Mouse (Mus musculus) neural tube, embryonic 13.5 days (tissue): ENCODE measurements at regions not wholly inside any gene's neighbourhood (a gene's known extent, or its start where the extent isn't known, plus 50 kb on each side); places are given as distances from the start of the nearest gene placed in this dataset.

ENCODE experiments used
- ATAC-seq: fragments of 200-750 bp; cut with Nextera tagmentation; 2 replicates; pipeline ENCODE4 v1.8.0; 2017; ENCODE audit warnings: low read depth, mild to moderate bottlenecking, moderate TSS enrichment, moderate library complexity
- H3K27ac ChIP-seq: fragments of 300-500 bp; sonication (generic); replicated peaks from 2 replicates; pipeline ENCODE4 v1.5.1; 2015; ENCODE audit warnings: moderate library complexity, mild to moderate bottlenecking, inconsistent platforms
- H3K27me3 ChIP-seq: fragments of 300-500 bp; sonication (generic); 2 replicates; pipeline ENCODE4 v1.6.1; 2015; ENCODE audit warnings: mild to moderate bottlenecking, inconsistent platforms
- H3K36me3 ChIP-seq: fragments of 300-500 bp; sonication (generic); 2 replicates; pipeline ENCODE4 v1.6.1; 2015; ENCODE audit warnings: mild to moderate bottlenecking, inconsistent platforms
- H3K4me1 ChIP-seq: fragments of 300-500 bp; sonication (generic); replicated peaks from 2 replicates; pipeline ENCODE4 v1.6.1; 2015; ENCODE audit warnings: inconsistent platforms
- H3K4me2 ChIP-seq: fragments of 300-500 bp; sonication (generic); 2 replicates; pipeline ENCODE4 v1.6.1; 2015; ENCODE audit warnings: inconsistent platforms, mild to moderate bottlenecking, moderate library complexity
- H3K4me3 ChIP-seq: fragments of 300-500 bp; sonication (generic); 2 replicates; pipeline ENCODE4 v1.5.1; 2015; ENCODE audit warnings: mild to moderate bottlenecking, inconsistent platforms
- H3K9ac ChIP-seq: fragments of 300-500 bp; sonication (generic); 2 replicates; pipeline ENCODE4 v1.6.1; 2015; ENCODE audit warnings: moderate library complexity, mild to moderate bottlenecking, inconsistent platforms
- H3K9me3 ChIP-seq: fragments of 300-500 bp; sonication (generic); 2 replicates; pipeline ENCODE4 v1.6.1; 2016; ENCODE audit warnings: inconsistent platforms
- WGBS: fragments of 180-500 bp; shearing (Covaris S2); methylation state at CpG from one replicate; pipeline ENCODE4 v1.1.7; 2015; 5-methylcytosine and 5-hydroxymethylcytosine counted together

- Histone ChIP-seq H3K36me3 (no peaks in the 10 kb centered on the region), H3K27me3 (no peaks in the 10 kb centered on the region), H3K9ac (no peak overlapping the region), H3K4me2 (0 out of 2 replicates have a peak overlapping the region, but pooled peaks have one; percentile 6), H3K9me3 (no peaks in the 10 kb centered on the region), H3K4me3 (no peak overlapping the region), H3K4me1 (peaks cover 17% of the 10 kb centered on the region), H3K27ac (0 out of 2 replicates have a peak overlapping the region, but pooled peaks have one; percentile 5)
- 36% methylated on average over 11 of the region's 11 CpGs for WGBS
- ATAC-seq, result no peak
Observed at GRCm38 (mm10) chr4:34234204-34234603, 184.2 kb upstream of the Spaca1 start.

GRCm38 (mm10) chr4:34234645-34235044 lies 184.7 kb upstream of the Spaca1 start:
- Histone ChIP-seq H3K36me3 (no peaks in the 10 kb centered on the region), H3K9me3 (no peaks in the 10 kb centered on the region)
- WGBS, result 52% methylated on average over 8 of the region's 8 CpGs

GRCm38 (mm10) chr4:34237791-34238190 lies 187.8 kb upstream of the Spaca1 start:
- no peak for ATAC-seq
- WGBS, result 85% methylated on average over 3 of the region's 3 CpGs

More at GRCm38 (mm10) chr4:34234645-34235044, 184.7 kb upstream of the Spaca1 start:
- Histone ChIP-seq H3K27me3 (no peaks in the 10 kb centered on the region), H3K4me2 (0 out of 2 replicates have a peak overlapping the region, but pooled peaks have one; percentile 6), H3K9ac (no peak overlapping the region), H3K4me1 (peaks cover 17% of the 10 kb centered on the region), H3K4me3 (no peak overlapping the region), H3K27ac (0 out of 2 replicates have a peak overlapping the region, but pooled peaks have one; percentile 28)
- no peak for ATAC-seq

GRCm38 (mm10) chr4:34239624-34240023 lies 189.6 kb upstream of the Spaca1 start:
- Histone ChIP-seq H3K27ac (no peak overlapping the region), H3K4me1 (peaks cover 24% of the 10 kb centered on the region), H3K9me3 (no peaks in the 10 kb centered on the region), H3K4me3 (no peak overlapping the region), H3K4me2 (no peak overlapping the region), H3K9ac (no peak overlapping the region), H3K36me3 (no peaks in the 10 kb centered on the region), H3K27me3 (no peaks in the 10 kb centered on the region)
- no peak for ATAC-seq
- 50% methylated on average over 3 of the region's 3 CpGs for WGBS

More at GRCm38 (mm10) chr4:34237791-34238190, 187.8 kb upstream of the Spaca1 start:
- Histone ChIP-seq H3K4me3 (no peak overlapping the region), H3K27me3 (no peaks in the 10 kb centered on the region), H3K4me2 (no peak overlapping the region), H3K9ac (no peak overlapping the region), H3K27ac (no peak overlapping the region), H3K36me3 (no peaks in the 10 kb centered on the region), H3K4me1 (peaks cover 33% of the 10 kb centered on the region), H3K9me3 (no peaks in the 10 kb centered on the region)

- no peaks in the 10 kb centered on the region for H3K36me3 ChIP-seq
- H3K4me2 ChIP-seq, result peak overlapping the region; percentile 34
- no peak overlapping the region for H3K9ac ChIP-seq
- no peaks in the 10 kb centered on the region for H3K27me3 ChIP-seq
- H3K4me3 ChIP-seq, result no peak overlapping the region
- H3K27ac ChIP-seq, result 0 out of 2 replicates have a peak overlapping the region, but pooled peaks have one; percentile 13
- H3K4me1 ChIP-seq, result peaks cover 17% of the 10 kb centered on the region
- H3K9me3 ChIP-seq, result no peaks in the 10 kb centered on the region
- WGBS, result 41% methylated on average over 7 of the region's 7 CpGs
- peak; percentile 82 for ATAC-seq
Observed at GRCm38 (mm10) chr4:34241060-34241571, 191.1 kb upstream of the Spaca1 start.

GRCm38 (mm10) chr4:34241673-34242072 lies 191.7 kb upstream of the Spaca1 start:
- ATAC-seq, result no peak
- Histone ChIP-seq H3K36me3 (no peaks in the 10 kb centered on the region), H3K27ac (no peak overlapping the region), H3K4me3 (no peak overlapping the region), H3K4me2 (no peak overlapping the region), H3K27me3 (no peaks in the 10 kb centered on the region), H3K9me3 (no peaks in the 10 kb centered on the region), H3K9ac (no peak overlapping the region), H3K4me1 (peaks cover 16% of the 10 kb centered on the region)
- 60% methylated on average over 3 of the region's 3 CpGs for WGBS

GRCm38 (mm10) chr4:34259444-34259843 lies 209.5 kb upstream of the Spaca1 start:
- Histone ChIP-seq H3K36me3 (no peaks in the 10 kb centered on the region), H3K4me2 (no peak overlapping the region), H3K4me3 (no peak overlapping the region), H3K4me1 (no peaks in the 10 kb centered on the region), H3K27me3 (no peaks in the 10 kb centered on the region), H3K9ac (no peak overlapping the region), H3K9me3 (no peaks in the 10 kb centered on the region), H3K27ac (no peak overlapping the region)
- ATAC-seq, result no peak

GRCm38 (mm10) chr4:34260468-34260867 lies 210.5 kb upstream of the Spaca1 start:
- no peak overlapping the region for H3K4me3 ChIP-seq
- no peaks in the 10 kb centered on the region for H3K36me3 ChIP-seq
- H3K27ac ChIP-seq, result no peak overlapping the region
- no peaks in the 10 kb centered on the region for H3K4me1 ChIP-seq
- WGBS, result 98% methylated on average over 4 of the region's 4 CpGs
- no peaks in the 10 kb centered on the region for H3K9me3 ChIP-seq
- no peaks in the 10 kb centered on the region for H3K27me3 ChIP-seq
- H3K4me2 ChIP-seq, result no peak overlapping the region
- ATAC-seq, result no peak
- no peak overlapping the region for H3K9ac ChIP-seq

- Histone ChIP-seq H3K4me1 (no peaks in the 10 kb centered on the region), H3K4me2 (no peak overlapping the region), H3K36me3 (no peaks in the 10 kb centered on the region), H3K9me3 (no peaks in the 10 kb centered on the region), H3K27ac (no peak overlapping the region), H3K4me3 (no peak overlapping the region), H3K9ac (no peak overlapping the region), H3K27me3 (no peaks in the 10 kb centered on the region)
- no peak for ATAC-seq
- 71% methylated on average over 6 of the region's 6 CpGs for WGBS
Observed at GRCm38 (mm10) chr4:34261809-34262208, 211.8 kb upstream of the Spaca1 start.

GRCm38 (mm10) chr4:34264431-34264830 lies 214.4 kb upstream of the Spaca1 start:
- Histone ChIP-seq H3K27me3 (no peaks in the 10 kb centered on the region), H3K36me3 (no peaks in the 10 kb centered on the region), H3K4me1 (no peaks in the 10 kb centered on the region), H3K9me3 (no peaks in the 10 kb centered on the region), H3K9ac (no peak overlapping the region), H3K27ac (no peak overlapping the region), H3K4me3 (no peak overlapping the region), H3K4me2 (no peak overlapping the region)
- no peak for ATAC-seq
- WGBS, result 83% methylated on average over 5 of the region's 5 CpGs

GRCm38 (mm10) chr4:34274316-34274715 lies 224.3 kb upstream of the Spaca1 start:
- Histone ChIP-seq H3K4me1 (no peaks in the 10 kb centered on the region), H3K27ac (no peak overlapping the region), H3K9me3 (no peaks in the 10 kb centered on the region), H3K4me3 (no peak overlapping the region), H3K36me3 (no peaks in the 10 kb centered on the region), H3K4me2 (no peak overlapping the region), H3K9ac (no peak overlapping the region), H3K27me3 (no peaks in the 10 kb centered on the region)
- 69% methylated on average over 3 of the region's 3 CpGs for WGBS
- no peak for ATAC-seq

GRCm38 (mm10) chr4:34275372-34275771 lies 225.4 kb upstream of the Spaca1 start:
- Histone ChIP-seq H3K4me2 (no peak overlapping the region), H3K9me3 (no peaks in the 10 kb centered on the region), H3K27ac (no peak overlapping the region), H3K4me1 (no peaks in the 10 kb centered on the region), H3K27me3 (no peaks in the 10 kb centered on the region), H3K36me3 (no peaks in the 10 kb centered on the region), H3K9ac (no peak overlapping the region), H3K4me3 (no peak overlapping the region)
- ATAC-seq, result no peak

GRCm38 (mm10) chr4:34302504-34303108 lies 248.1 kb upstream of the Akirin2 start:
- Histone ChIP-seq H3K36me3 (no peaks in the 10 kb centered on the region), H3K27me3 (no peaks in the 10 kb centered on the region), H3K27ac (no peak overlapping the region), H3K4me2 (no peak overlapping the region), H3K9me3 (no peaks in the 10 kb centered on the region), H3K9ac (no peak overlapping the region), H3K4me1 (peaks cover 7% of the 10 kb centered on the region; the same call in 1 of the 2 replicates), H3K4me3 (no peak overlapping the region)
- WGBS, result 55% methylated on average over 4 of the region's 4 CpGs
- ATAC-seq, result peak; percentile 53
